Mouse (Mus musculus) kidney, postnatal 0 days (tissue): ENCODE data around the gene Ppp1r1a. TPM values are rescaled to one million over a fixed set of nuclear protein-coding genes. Genes with fewer than 3 reads are reported as not detected.
A peak's percentile ranks its signal among the peaks of the same experiment; 100 is the strongest.

Experiments
- ATAC-seq: fragments of 200-750 bp; cut with Nextera tagmentation; replicated peaks from 2 replicates; pipeline ENCODE4 v1.8.0; 2017; ENCODE audit warnings: low read depth, moderate number of reproducible peaks, moderate TSS enrichment, moderate library complexity; ENCODE audit not compliant: low FRiP score
- DNase-seq: peaks from one replicate; pipeline ENCODE4 v3.0.0-alpha.2; 2016; ENCODE audit warnings: low spot score
- H3K27ac ChIP-seq: fragments of 300-500 bp; sonication (generic); 2 replicates; pipeline ENCODE4 v1.5.1; 2014; ENCODE audit warnings: mild to moderate bottlenecking
- H3K27me3 ChIP-seq: fragments of 300-500 bp; sonication (generic); 2 replicates; pipeline ENCODE4 v1.6.1; 2014; ENCODE audit warnings: low read length, mixed read lengths; ENCODE audit not compliant: insufficient read depth
- H3K36me3 ChIP-seq: fragments of 300-500 bp; sonication (generic); 2 replicates; pipeline ENCODE4 v1.6.1; 2014; ENCODE audit warnings: low read length, mixed read lengths; ENCODE audit not compliant: insufficient read depth
- H3K4me1 ChIP-seq: fragments of 300-500 bp; sonication (generic); replicated peaks from 2 replicates; pipeline ENCODE4 v1.6.1; 2014; ENCODE audit warnings: antibody characterized with exemption, low read length, mixed read lengths; ENCODE audit not compliant: insufficient read depth
- H3K4me2 ChIP-seq: fragments of 300-500 bp; sonication (generic); 2 replicates; pipeline ENCODE4 v1.6.1; 2014; ENCODE audit warnings: mild to moderate bottlenecking, low read length, moderate library complexity, mixed read lengths
- H3K4me3 ChIP-seq: fragments of 300-500 bp; sonication (generic); replicated peaks from 2 replicates; pipeline ENCODE4 v1.5.1; 2014; ENCODE audit warnings: low read depth, low read length
- H3K9ac ChIP-seq: fragments of 300-500 bp; sonication (generic); 2 replicates; pipeline ENCODE4 v1.6.1; 2014; ENCODE audit warnings: low read depth, low read length
- H3K9me3 ChIP-seq: fragments of 300-500 bp; sonication (generic); replicated peaks from 2 replicates; pipeline ENCODE4 v1.6.1; 2016; ENCODE audit warnings: low read length, inconsistent platforms, mixed read lengths
- CTCF ChIP-seq: IDR thresholded peaks from 2 replicates; pipeline ENCODE4 v1.5.1; 2016; ENCODE audit warnings: antibody characterized with exemption, low read depth, mild to moderate bottlenecking, moderate library complexity
- WGBS: fragments of 180-500 bp; shearing (Covaris S2); extraction: QIAGEN DNeasy Blood & Tissue Kit; methylation state at CpG from one replicate; pipeline ENCODE4 v1.1.7; 2014; 5-methylcytosine and 5-hydroxymethylcytosine counted together
- polyA plus RNA-seq: library from polyadenylated mRNA; unstranded; fragments of >200 nt; fragmentation: Nextera tagmentation; extraction: Ambion mirVana; gene quantifications from 2 replicates; pipeline ENCODE4 v1.2.1, GENCODE M21; 2015

The Ppp1r1a gene
- polyA plus RNA-seq, 1 experiment from 2014 or later, result 93.2 TPM

DNA sequence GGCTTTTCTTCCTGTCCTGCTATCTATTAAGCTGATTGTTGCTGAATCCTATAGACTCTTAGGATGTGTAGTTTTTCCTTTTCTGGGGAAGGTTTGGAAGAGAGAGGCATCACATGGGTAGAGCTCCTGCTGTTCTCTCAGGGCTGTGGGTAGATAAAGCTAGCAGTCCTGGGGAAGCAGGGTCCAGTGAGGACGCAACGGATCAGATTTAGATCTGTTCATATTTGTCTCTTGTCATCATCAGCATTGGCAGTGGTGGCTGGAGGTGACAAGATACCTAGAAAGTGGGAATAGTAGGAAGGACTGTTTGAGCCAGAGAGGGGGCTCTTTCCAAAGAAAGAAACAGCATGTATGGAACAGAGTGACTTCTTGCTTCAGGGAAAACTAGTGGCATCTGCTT, 2.8 kb downstream of the Ppp1r1a start:
- 92% methylated on average over 2 of the region's 2 CpGs for WGBS
- no peaks in the 10 kb centered on the region for H3K27me3 ChIP-seq
- H3K36me3 ChIP-seq, result no peaks in the 10 kb centered on the region
- DNase-seq, result no peak
- no peaks in the 10 kb centered on the region for H3K9me3 ChIP-seq
- no peak overlapping the region for H3K9ac ChIP-seq
- H3K4me3 ChIP-seq, result no peak overlapping the region
- peaks cover 9% of the 10 kb centered on the region for H3K4me1 ChIP-seq
- no peak overlapping the region for H3K27ac ChIP-seq
- no peak for TF ChIP-seq CTCF
- no peak overlapping the region for H3K4me2 ChIP-seq
- ATAC-seq, result no peak

DNA sequence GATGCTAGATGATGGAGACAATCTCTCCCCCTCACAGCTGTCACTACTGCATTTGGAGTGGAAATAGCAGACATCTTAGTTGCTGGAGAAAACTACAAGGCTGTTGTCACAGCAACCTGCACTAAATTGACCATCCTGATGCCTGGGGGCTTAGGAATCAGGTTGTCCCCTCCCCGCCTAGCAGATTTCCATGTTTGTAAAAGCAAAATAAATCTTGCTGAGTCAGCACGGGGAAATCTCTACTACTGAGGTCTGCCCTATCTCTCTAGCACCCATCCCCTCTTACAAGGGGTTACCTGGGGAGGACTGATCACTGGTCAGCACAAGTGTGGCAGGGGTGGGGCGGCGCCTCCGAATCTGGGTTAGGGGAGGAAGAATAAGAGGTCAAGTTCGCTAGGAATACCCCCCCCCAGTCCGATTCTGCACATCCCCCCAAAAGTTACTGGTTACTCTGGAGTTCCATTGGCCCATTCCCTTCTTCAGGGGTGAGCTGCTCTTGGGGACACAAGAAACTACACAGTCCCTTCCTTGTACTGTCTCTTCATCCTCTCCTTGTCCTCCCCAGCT, 3.7 kb downstream of the Ppp1r1a start:
- no peaks in the 10 kb centered on the region for H3K36me3 ChIP-seq
- TF ChIP-seq CTCF, result no peak

DNA sequence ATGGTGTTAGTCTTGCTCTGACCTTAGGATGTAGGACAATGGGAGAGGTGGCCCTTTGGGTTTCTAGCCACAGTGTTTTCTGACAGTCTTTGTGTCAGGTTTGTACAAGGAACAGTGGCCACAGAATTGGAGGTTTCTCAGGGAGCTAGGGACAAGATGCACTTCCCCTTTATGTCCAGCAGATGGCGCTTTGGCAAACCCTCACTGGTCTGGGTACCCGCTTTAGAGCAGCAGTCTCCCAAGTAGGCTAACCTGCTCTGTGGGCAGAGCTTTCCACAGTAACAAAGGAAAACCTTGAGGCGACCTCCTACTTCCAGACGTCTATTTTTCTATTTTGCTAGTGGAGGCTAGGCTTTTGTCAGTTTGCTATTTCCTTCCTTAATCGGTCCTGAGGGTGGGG, 7.4 kb downstream of the Ppp1r1a start:
- 6% methylated on average over 5 of the region's 5 CpGs for WGBS
- TF ChIP-seq CTCF, result peak; percentile 96

More for the DNA sequence above, 3.7 kb downstream of the Ppp1r1a start:
- Histone ChIP-seq H3K27me3 (no peaks in the 10 kb centered on the region), H3K4me3 (no peak overlapping the region), H3K4me1 (peaks cover 9% of the 10 kb centered on the region), H3K27ac (no peak overlapping the region), H3K9ac (no peak overlapping the region), H3K9me3 (no peaks in the 10 kb centered on the region), H3K4me2 (no peak overlapping the region)
- DNase-seq (no peak), ATAC-seq (no peak)
- 76% methylated on average over 7 of the region's 7 CpGs for WGBS

DNA sequence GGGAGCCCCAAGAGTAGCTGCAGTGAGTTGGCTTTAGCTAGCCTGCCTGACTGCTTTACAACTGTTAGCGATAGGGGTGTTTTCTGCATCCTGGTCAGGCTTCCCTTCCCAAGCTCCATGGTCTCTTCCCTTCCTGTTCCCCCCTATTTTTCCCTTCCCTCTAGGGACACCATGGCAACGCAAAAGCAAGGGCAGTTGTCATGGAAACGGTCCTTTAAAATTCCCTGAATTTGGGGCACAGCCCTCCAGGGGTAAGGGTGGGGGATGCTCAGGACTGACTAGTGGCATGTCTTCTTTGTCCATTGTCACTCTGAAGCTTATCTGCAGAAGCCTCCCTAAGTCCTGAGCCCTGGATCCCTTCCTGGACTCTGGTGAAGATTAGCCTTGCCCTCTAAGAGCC, 14.6 kb downstream of the Ppp1r1a start:
- TF ChIP-seq CTCF, result no peak
- H3K4me3 ChIP-seq, result no peak overlapping the region
- no peaks in the 10 kb centered on the region for H3K36me3 ChIP-seq
- no peak overlapping the region for H3K27ac ChIP-seq
- H3K4me2 ChIP-seq, result no peak overlapping the region
- DNase-seq, result no peak
- no peaks in the 10 kb centered on the region for H3K4me1 ChIP-seq
- no peaks in the 10 kb centered on the region for H3K9me3 ChIP-seq
- no peaks in the 10 kb centered on the region for H3K27me3 ChIP-seq
- no peak overlapping the region for H3K9ac ChIP-seq
- WGBS, result 59% methylated on average over 3 of the region's 3 CpGs
- ATAC-seq, result no peak

More for the DNA sequence above, 7.4 kb downstream of the Ppp1r1a start:
- no peaks in the 10 kb centered on the region for H3K27me3 ChIP-seq
- DNase-seq, result peak; percentile 86
- no peak overlapping the region for H3K9ac ChIP-seq
- no peaks in the 10 kb centered on the region for H3K4me1 ChIP-seq
- no peaks in the 10 kb centered on the region for H3K9me3 ChIP-seq
- no peak overlapping the region for H3K4me3 ChIP-seq
- no peaks in the 10 kb centered on the region for H3K36me3 ChIP-seq
- H3K4me2 ChIP-seq, result no peak overlapping the region
- ATAC-seq, result no peak; the same call in 1 of the 2 replicates
- H3K27ac ChIP-seq, result no peak overlapping the region

DNA sequence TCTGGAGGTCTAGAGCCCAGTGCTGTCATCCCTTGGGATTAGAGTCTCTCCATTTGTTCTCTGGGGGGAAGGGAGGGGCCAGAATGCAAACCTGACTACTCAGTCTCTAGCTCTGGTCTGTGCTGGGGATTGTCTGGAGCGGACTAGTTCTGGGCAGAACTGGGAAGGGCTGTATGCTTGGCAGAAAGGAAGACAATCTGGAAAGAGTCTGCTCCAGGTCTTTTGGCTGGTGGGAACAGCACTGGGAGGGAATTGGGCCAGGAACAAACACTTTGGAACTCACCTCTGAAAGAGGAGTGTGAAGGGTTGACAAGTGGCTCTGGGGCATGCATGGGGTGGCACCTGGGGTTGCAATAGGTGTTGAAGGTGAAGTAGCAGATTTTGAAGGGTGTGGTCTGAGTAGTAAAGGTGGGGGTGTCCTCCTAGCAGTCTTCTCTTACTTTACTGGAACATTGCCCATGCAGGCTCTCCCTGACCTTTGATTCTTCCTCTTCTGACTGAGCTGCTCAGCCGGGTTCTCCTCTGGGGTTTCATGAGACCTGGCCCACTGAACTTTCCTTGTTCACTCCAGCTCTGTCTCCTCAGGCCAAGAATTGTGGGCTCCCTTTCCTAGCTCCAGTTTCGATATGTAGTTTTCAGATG, 15.2 kb downstream of the Ppp1r1a start:
- no peak for DNase-seq
- H3K4me3 ChIP-seq, result no peak overlapping the region
- TF ChIP-seq CTCF, result no peak
- H3K36me3 ChIP-seq, result no peaks in the 10 kb centered on the region
- WGBS, result 64% methylated on average over 3 of the region's 3 CpGs
- no peak overlapping the region for H3K9ac ChIP-seq
- no peaks in the 10 kb centered on the region for H3K4me1 ChIP-seq
- H3K9me3 ChIP-seq, result no peaks in the 10 kb centered on the region
- no peak for ATAC-seq
- H3K4me2 ChIP-seq, result no peak overlapping the region
- H3K27me3 ChIP-seq, result no peaks in the 10 kb centered on the region
- no peak overlapping the region for H3K27ac ChIP-seq

DNA sequence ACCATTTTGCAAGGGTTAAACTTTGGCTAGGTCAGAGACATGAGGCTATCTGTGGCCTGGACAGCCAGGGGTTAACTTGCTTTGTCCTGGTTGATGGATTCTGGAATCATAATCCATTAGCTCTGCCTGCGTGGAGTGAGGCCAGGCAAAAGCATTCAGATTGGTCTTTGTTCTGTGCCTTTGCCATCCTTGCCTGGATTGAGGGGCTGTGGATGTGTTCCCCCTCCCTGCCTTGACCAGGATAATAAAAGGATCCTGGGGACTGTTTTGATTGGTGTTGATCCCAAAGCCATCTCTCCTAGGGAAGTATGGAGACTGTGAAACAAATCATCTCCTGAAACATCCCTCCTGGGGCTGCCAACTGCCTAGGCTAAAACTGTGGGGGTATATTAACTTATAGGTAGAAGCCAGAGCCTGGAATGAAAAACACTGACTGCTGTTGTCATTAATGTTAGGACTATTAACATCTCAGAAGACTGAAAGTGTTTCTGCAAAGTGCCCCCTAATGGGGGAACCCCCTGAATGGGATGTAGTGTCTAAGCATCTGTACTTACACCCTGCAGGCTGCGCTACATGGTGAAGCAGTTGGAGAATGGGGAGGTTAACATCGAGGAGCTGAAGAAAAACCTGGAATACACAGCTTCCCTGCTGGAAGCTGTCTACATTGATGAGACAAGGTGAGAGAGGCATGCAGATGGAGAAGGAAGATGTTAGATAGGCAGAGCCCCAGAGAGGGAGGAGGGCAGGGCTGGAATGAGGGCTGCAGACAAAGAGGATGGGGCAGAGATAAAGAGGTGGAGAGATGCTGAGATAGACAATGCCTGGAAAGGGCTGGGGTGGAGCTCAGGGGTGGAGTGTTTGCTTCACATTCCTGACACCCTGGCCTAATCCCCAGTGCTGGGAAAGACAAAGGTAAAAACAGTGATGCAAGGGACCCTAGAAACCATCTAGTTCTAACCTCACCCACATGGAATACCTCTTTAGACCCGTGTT, 18.1 kb downstream of the Ppp1r1a start:
- DNase-seq (no peak), ATAC-seq (no peak)
- Histone ChIP-seq H3K4me3 (no peak overlapping the region), H3K4me1 (no peaks in the 10 kb centered on the region), H3K4me2 (no peak overlapping the region), H3K9ac (no peak overlapping the region), H3K27ac (no peak overlapping the region), H3K9me3 (no peaks in the 10 kb centered on the region), H3K27me3 (no peaks in the 10 kb centered on the region), H3K36me3 (no peaks in the 10 kb centered on the region)
- no peak for TF ChIP-seq CTCF
- WGBS, result 35% methylated on average over 4 of the region's 4 CpGs
